Mouse (Mus musculus) CD4-positive helper T cell, adult 2 months (primary cell): ENCODE measurements around the gene Dnaja3.
"Not testable (repeated sequence)": the region's sequence is repeated elsewhere in the genome, so short reads cannot be mapped to it uniquely, and the experiment has no call there.

Source experiments
- DNase-seq: peaks from one replicate; pipeline ENCODE4 v3.0.0-alpha.2; 2012; ENCODE audit warnings: low read depth, missing footprints, low spot score

The Dnaja3 gene

GRCm38 (mm10) chr16:4665726-4666125 lies 25.9 kb downstream of the Dnaja3 start:
- DNase-seq: no peak

DNA sequence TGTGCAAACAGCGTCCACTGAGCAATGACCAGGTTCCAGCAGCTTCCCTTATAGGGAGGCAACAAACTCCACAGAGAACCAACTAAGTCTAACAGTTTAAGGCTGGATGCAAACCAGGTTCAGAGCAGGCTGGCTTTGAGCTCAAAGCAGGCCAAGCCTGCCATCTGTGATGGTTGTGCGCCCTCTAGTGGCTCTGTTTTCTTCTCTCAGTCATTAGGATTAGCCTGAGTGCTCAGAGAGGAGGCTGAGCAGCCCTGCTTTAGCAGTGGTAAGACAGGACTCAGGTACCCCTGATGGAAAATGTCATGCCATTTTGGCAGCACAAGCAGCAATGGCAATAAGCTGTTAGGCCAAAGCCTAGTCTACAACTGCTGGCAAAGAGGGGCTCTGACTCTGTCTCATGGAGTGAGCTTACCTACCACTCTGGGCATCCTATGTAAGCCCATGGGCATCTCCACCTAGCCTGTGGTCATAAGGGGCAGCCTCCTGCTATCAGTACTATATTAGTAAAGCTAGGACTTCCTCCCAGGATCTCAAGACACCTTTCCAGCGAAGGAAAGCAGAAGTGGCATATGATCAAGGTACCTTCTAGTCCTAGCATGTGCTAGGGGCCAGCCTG lies 27.5 kb downstream of the Dnaja3 start:
- peak; percentile 81 for DNase-seq

GRCm38 (mm10) chr16:4670317-4670716 lies 30.5 kb downstream of the Dnaja3 start:
- DNase-seq: no peak

GRCm38 (mm10) chr16:4674091-4674490 lies 34.3 kb downstream of the Dnaja3 start:
- peak; percentile 89 for DNase-seq

GRCm38 (mm10) chr16:4676836-4677235 lies 37.0 kb downstream of the Dnaja3 start:
- peak; percentile 53 for DNase-seq

- peak; percentile 23 for DNase-seq
These were observed 38.3 kb downstream of the Dnaja3 start for GRCm38 (mm10) chr16:4678080-4678479.

DNA sequence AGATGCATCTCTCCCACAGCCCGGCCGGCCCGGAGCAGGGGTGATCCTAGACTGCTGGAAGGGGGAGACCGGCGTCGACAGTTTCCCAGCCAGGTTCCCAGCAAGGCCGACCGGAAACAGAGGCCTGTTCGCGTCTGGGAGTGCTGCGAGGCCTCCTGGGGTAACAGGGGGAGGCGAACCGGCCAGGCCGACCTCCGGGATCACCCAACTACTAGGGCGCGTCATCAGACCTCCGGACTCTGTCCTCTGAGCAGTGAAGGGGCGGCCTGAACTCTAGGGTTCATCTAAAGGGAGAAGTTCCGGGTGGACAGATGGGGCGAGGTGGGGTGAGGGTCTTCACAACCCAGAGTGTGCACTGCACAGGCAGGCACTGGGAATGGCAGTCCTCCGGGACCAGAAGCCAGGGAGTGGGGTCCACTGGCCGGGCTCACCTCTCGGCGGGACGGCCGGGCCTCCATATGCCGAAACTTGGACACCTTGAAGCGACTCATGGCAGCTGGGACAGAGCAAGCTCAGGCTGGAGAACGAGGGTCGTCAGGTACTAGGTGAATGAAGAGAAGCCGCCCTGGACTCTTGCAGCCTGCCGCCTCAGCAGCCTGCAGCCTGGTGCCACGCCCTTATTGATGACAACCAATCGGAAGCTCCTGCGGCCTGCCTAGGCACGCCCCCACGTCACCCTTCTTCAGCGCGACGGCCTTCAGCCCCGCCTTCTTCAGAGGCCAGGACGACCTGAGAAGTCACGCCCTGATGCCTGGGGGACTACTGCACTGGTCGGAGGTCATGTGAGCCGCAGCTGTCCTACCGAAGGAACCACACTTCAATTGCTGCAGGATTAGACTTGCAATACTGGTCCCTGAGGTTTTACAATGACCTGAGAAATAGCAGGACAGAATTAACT lies 39.6 kb downstream of the Dnaja3 start, which contains the start of gene Coro7:
TSS of gene Coro7 (minus strand) at position 657 of the 898 bp plus-strand sequence.
- DNase-seq: peak; percentile 95

DNA sequence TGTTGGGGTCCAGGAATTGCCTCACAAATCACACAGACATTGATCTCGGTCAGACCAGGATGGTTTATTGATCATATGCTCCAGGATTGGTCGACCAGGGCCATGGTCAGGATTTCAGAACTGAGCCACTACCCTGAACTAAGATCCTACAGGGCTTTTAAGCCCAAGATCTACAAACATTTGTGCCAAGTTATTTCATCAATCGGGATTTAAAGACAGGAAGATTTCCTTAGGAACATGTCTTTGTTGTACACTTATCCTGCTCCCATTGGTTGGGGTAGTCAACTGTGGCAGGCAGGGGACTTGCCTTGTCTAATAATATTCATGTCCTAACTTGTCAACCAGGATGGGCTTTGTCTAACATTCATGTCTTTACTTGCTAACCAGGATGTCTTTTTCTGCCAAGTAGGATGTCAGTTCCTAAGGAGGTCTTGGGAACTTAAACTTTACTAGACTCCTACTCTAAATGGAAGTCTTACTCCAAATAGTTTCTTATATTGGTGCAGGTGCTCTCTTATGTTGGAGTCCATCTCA lies 41.2 kb downstream of the Dnaja3 start:
- not testable (repeated sequence) for DNase-seq

- no peak for DNase-seq
These were observed 42.9 kb downstream of the Dnaja3 start for GRCm38 (mm10) chr16:4682628-4683179.

- no peak for DNase-seq
These were observed 43.4 kb downstream of the Dnaja3 start for GRCm38 (mm10) chr16:4683193-4683580.

DNA sequence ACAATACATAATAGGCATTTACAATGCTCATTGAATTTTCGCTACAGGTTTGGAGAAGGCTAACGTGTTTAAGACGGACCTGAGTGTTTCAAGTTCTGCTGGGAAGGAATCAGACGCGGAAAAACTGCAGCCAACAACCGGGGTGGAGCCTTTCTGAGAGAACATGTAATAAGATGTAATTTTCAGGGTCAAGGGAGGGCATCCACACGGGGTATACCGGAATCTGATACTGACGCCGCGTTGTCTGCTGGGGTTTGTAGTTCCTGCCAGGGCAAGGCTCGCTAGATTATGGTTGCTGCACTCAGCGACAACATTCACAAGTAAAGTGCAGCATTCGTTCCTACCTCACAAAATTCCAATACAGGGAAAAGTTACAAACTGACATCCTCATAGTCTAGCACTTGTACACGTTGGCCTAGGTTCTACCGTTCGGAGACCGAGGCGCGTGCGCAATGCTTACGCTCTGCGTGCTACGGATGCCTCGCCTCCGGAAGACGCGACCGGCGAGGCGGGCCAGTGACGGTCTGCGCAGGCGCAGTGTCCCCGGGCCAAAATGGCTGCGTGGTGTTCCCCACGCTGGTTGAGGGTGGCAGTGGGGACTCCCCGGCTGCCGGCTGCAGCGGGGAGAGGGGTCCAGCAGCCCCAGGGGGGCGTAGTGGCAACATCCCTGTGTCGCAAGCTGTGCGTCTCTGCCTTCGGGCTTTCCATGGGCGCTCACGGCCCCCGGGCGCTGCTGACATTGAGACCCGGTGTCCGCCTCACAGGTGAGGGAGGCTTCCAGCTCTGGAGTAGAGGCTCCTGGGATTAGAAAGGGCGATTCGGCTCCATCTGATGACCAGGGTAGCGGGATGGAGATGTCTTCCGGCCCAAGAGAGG lies 44.0 kb downstream of the Dnaja3 start:
- peak; percentile 97 for DNase-seq

- DNase-seq: no peak
These were observed 44.6 kb downstream of the Dnaja3 start for GRCm38 (mm10) chr16:4684457-4684791.

DNA sequence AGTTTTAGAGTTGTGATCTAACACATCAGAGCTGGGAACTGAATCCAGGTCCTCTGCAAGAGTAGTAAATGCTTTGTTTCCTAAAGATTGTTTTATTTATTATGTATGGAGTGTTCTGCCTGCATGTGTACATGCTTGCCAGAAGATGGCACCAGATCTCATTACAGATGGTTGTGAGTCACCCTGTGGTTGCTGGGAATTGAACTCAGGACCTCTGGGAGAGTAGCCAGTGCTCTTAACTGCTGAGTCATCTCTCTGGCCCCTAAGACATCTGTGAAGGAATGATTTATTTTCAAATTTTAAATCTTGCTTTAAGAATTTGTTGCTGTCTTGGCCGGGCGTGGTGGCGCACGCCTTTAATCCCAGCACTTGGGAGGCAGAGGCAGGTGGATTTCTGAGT lies 49.6 kb downstream of the Dnaja3 start:
- not testable (repeated sequence) for DNase-seq

- no peak for DNase-seq
These were observed 61.4 kb downstream of the Dnaja3 start for GRCm38 (mm10) chr16:4701211-4701610.

DNA sequence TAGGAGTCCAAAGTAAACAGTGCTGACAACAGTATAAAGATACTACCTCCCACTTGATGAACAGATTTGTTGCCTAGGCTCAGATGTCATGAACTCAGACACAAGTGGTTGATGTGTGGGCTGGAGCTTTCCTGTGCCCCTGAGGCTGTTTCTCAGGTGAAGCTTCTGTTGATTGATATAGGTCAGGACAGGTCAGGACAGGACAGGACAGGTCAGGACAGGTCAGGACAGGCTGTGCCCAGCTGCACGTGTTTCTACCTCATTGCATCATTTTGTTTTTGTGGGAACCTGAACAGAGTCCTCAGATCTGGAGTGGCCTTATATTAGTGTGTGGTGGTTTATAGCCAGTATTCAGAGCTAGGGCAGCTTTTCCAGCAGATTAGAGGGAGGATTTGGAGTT lies 62.9 kb downstream of the Dnaja3 start:
- no peak for DNase-seq

- DNase-seq: no peak
These were observed 65.8 kb downstream of the Dnaja3 start for GRCm38 (mm10) chr16:4705541-4705940.

- DNase-seq: no peak
These were observed 71.4 kb downstream of the Dnaja3 start for GRCm38 (mm10) chr16:4711173-4711572.

GRCm38 (mm10) chr16:4713861-4714710 lies 74.3 kb downstream of the Dnaja3 start:
- DNase-seq: no peak

- DNase-seq: no peak
These were observed 78.1 kb downstream of the Dnaja3 start for GRCm38 (mm10) chr16:4717866-4718265.

GRCm38 (mm10) chr16:4718753-4719518 lies 79.1 kb downstream of the Dnaja3 start, which contains the start of gene Nmral1:
Gene Nmral1, minus strand, starts transcription at chr16:4719356.
- peak; percentile 63 for DNase-seq
